Mouse (Mus musculus) left cerebral cortex, postnatal 36 days (tissue): ENCODE data around the gene Tmcc3. TPM values are rescaled to one million over a fixed set of nuclear protein-coding genes. Genes with fewer than 3 reads are reported as not detected.
A peak's percentile ranks its signal among the peaks of the same experiment; 100 is the strongest.

Experiments used
- DNase-seq, 2 experiments: peaks; one replicate each; pipeline ENCODE4 v3.0.0; 2021 to 2022; ENCODE audit warnings: low spot score in 2 of 2, mixed read lengths in 1 of 2
- intact Hi-C: fragments of 180-260 bp; cut with DNase I; formaldehyde crosslinking; loops from one replicate; pipeline ENCODE4 v1.15.1; 2025
- total RNA-seq, 2 experiments: library from RNA; stranded (reverse); gene quantifications; 2 replicates each; pipeline ENCODE4 v1.2.3; 2021

The Tmcc3 gene
- total RNA-seq, 2 experiments from 2014 or later, result 23.2 to 24.5 TPM

DNA sequence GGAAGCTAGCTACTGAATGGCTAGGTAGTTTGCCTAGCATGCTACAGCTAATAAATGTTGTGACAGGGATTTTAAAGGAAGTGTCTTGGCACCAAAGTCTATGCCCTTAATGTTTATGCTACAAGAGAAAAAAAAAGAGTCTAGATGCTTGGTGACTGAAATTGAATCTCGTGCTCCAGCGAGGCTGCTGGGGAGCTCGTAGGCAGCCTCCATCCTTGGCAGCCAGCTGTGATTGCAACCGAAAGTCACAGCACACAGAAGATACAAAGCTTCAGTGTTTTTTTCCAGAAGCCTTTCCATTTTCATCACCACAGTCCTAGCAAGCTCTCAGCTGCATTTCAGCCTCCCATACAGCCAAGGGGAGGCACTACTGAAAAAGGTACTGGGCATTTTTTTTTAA is 6.8 kb downstream of the Tmcc3 start:
- intact Hi-C loops, result no loop called here
- DNase-seq, result no peak

DNA sequence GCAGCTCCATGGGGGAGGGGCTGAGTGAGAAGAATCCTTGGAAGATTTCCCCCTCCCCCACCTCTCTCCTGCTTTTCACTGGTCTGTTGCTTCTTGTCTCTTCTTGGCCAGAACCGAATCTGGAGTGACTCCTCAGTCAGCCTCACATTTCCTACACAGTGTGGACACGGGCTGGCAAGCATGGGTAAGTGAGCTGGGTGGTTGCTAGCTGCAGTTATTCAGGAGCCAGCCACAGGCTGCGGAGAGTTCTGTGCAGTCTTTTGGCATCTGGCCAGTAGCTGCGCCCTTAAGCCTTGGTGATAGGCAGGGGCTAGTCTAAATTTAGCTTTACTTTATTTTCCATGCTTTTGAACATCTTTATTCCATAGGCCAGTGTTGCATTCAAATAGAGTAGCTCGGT is 18.2 kb downstream of the Tmcc3 start:
- intact Hi-C loops, result no loop called here
- no peak for DNase-seq

DNA sequence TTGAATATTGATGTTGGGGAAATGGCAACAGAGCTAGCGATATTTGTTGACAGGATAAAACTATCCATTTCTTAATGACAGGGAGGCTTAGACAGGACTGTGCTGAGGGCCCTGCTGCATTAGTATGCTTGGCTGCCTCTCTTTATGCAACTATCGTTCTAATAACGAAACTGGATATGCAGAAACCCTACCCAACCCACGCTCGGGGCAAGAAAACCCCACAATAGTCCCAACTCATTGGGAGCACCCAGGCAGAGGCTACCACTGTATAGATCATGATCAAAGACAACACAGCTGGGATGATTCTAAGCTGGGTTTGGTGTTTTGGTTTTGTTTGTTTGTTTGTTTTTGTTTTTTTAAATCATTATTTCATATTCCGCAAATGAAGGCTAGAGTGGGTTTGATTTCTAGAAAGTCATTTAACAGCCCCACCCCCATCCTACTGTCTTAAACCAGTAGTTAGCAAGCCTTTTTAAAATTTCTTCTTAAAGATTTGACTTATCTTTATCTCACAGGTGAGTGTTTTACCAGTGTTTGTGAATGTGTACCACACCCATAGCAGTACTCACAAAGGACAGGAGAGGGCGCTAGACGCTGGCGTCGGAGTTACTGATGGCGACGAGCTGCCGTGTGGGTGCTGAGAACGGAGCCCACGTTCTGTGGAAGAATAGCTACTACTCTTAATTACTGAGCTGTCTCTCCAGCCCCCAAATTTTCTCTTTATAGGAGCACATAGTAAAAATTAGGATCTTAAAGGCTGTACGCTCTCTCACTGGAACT is 20.8 kb downstream of the Tmcc3 start:
- DNase-seq, result no peak

DNA sequence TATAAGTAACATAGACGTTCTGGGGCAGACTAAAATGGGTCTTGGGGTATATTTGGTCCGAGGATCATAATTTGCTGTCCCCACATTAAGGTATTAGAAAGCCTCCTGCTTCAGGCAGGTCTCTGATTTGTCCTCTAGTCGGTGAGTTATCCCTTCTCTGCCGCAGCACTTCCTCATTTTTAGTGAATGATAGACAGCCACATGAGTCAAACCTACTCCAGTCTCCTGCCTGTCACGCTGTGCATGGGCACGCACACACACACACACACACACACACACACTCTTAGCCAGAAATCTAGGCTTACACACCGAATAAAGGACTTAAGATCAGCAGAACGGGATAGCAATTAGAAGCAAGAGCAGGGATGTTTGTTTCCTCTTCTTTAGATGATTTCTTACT is 21.6 kb downstream of the Tmcc3 start:
- intact Hi-C loops, result no loop called here

More for the DNA sequence above, 20.8 kb downstream of the Tmcc3 start:
- intact Hi-C loops, result no loop called here

DNA sequence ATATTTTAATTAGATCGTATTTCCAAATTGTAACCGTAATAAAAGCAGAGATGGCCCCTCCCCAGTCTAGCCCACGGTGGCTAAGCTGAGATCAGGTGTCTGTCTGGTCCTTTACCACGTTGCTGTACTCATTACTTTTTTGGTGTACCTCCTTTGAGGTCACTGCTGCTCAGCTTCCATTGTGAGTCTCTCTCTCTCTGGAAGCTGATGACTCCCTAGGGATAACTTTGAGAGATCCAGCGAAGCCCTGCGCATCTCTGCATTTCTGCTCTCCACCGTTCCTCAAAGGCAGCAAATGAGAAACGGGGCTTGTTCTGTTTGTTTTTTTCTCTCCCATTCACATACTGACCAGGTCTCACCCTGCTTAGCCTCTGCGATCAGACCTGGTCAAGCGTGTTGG is 23.3 kb downstream of the Tmcc3 start:
- intact Hi-C loops, result no loop called here
- DNase-seq, result no peak

More for the DNA sequence above, 21.6 kb downstream of the Tmcc3 start:
- DNase-seq, result no peak

DNA sequence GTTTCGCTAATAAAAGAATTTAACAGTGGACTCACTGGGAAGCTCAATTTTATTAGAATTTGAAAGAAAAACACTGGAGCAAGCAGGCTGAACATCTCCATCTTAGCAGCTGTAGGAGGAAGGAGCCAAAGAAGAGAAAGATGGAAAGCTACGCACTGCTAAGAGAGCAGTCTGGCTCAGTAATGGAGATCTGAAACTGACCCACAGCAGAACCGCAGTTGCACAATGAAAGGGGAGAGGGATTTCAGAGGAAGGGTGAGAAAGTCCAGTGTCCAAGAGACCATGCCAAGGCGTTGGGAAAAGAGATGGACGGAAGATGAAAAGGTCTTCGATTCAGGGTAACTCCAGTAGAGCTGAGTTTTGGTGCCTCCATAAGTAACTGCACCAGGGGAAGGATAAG is 24.3 kb downstream of the Tmcc3 start:
- intact Hi-C loops, result no loop called here
- no peak for DNase-seq

DNA sequence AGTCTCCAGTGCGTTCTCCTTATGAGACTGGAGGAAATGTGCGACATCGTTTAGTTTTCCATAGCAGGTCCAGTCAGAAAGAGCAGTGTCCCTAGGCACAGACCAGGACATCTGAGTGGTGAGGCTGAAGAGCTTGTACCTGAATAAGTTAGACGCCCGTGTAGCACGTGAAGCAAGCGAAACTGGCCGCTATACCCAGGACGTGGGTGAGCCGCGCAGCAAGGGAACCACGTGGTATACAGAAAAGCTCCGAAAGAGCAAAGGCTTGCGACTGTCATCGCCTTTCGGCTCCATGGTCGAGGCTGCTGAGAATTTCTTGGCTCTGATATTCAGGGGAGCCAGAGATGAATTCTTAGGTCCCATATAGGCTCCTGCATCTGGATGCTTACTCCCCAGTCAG is 29.8 kb downstream of the Tmcc3 start:
- no peak for DNase-seq
- intact Hi-C loops, result no loop called here

DNA sequence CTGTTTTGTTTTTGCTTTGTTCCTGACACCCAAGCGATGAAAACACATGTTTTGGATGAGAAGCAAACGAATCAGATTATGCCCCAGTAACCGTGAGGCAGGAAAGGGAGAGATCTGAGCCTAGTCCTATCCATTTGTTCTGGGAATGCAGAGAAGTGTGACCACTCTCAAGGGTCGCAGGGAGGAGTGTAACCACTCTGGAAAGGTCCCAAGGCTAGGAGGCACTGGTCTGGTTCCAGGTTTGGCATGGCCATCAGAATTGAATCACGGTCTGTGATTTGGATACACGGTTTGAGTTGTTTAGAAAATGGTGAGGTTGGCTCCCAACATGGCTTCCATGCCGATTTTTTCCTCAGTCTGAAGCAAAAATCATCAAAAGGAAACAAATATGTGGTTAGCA is 30.5 kb downstream of the Tmcc3 start:
- intact Hi-C loops, result no loop called here

DNA sequence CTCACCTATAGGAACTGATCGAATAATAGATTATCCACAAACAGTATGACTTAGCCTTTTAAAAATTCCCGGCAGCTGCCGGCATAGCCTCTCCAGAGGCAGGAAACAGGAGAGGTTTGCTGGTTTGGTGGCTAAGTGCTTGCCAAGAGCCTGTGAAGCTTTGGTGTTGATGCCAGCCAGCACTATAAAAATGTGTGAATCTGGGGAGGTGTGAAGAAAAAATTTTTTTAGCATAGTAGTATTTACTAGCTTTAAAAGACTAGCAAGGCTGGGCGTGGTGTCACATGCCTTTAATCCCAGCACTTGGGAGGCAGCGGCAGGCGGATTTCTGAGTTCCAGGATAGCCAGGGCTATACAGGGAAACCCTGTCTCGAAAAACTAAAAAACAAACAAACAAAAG is 31.8 kb downstream of the Tmcc3 start:
- DNase-seq, result peak; percentile 29 to 30
- intact Hi-C loops, result no loop called here

More for the DNA sequence above, 30.5 kb downstream of the Tmcc3 start:
- no peak for DNase-seq

DNA sequence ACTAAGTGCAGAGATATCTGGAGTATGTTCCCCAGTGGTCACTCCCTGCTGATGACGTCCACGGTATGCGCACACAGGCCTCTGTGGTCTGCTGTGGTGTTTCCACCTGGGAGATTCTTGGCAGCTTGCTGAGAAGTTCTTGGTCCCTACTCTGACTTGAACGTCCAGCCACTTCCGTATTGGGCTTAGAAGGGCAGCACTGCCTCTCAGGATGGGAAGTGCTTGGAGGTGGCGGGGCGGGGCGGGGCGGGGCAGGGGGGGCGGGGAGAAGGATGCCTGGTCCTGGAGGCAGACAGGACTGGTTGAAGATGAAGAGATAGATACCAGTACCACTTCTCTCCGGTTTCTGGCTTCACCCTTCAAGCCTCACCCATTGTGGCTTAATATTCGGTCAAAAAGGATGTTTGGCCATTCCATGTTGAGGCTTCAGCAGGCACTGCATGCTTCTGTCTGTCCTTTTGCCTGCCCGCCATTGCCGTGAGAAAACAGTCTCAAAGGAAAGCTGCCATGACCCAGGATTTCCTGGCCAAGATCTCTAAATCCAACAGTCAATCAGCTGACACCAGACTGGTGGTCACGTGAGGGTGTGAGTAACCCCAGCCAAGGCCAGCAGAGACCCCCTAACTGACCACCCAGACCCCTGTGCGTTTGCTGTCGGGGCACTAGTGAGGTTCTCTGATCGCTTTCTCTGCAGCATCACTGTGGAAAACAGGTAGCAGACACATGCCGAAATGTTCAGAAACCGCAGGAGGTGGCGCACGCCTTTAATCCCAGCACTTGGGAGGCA is 33.1 kb downstream of the Tmcc3 start:
- DNase-seq, result no peak
- intact Hi-C loops, result no loop called here

DNA sequence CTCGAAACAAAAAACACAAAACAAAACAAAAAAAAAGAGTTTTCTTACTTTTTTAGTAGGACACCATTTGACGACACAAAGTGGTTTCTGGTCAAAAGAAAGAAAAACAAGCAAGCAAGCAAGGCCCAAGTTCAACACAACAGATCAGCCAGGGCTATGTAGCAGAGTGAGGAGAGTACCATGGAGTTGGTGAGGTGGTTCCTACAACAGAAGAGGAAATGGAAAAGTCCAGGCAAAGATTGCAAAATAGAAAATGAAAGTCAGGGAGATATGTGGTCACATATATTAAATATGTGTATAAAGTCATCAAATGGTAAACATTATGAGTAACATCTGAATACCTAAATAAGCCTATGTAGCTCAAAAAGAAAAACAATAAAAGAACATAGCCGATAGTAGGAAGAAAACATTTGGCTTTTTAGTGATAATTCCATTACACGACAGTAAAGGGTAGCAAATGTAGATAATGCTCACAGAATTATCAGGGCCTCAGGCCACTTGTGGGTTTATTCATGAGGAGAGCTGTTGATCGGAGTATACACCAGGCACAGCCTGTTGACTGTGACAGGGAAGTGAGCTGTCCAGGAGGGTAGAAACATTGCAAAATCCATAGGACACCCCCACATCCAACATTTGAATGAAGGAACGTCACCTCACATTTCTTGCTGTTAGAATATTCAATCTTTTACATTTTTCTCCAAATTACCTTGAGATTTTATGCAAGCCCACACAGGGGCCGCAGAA is 33.9 kb downstream of the Tmcc3 start:
- no peak for DNase-seq
- intact Hi-C loops, result no loop called here

DNA sequence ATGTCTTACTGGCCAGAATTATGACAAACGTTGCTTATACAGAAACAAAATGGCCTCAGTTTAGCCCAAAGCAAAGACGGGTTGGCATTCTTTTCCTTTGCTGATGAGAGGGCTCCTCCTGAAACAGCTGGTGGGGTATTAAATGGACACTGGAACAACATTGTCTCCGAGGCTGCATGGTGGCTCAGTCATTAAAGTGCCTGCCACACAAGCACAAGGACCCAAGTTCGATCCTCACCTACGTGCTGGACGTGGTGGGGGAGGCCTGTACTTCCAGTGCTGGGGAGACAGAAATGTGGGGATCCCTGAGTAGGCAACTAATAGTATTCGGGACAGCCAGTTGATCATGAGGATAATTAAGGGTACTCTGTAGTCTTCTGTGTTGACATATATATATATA is 34.8 kb downstream of the Tmcc3 start:
- intact Hi-C loops, result no loop called here

DNA sequence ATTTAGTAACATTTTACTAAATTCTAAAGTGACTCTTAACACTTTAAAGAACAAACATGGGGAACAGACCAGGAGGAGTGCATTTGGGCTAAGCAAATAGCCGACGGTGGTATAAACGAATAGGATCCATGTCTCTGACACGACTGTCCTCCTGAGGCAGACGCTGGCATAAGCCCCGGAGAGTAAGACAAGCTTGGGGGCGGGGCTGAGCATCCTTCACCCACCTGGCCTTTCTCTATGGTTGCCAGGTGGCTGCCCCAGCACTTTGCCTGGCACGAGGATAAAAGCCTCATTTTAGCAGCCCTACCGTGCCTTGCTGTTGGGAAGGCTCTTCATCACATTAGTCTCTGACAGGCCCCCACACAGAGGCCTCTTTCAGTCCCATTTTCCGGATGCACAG is 35.5 kb downstream of the Tmcc3 start:
- no peak for DNase-seq
- intact Hi-C loops, result no loop called here

More for the DNA sequence above, 34.8 kb downstream of the Tmcc3 start:
- no peak for DNase-seq

DNA sequence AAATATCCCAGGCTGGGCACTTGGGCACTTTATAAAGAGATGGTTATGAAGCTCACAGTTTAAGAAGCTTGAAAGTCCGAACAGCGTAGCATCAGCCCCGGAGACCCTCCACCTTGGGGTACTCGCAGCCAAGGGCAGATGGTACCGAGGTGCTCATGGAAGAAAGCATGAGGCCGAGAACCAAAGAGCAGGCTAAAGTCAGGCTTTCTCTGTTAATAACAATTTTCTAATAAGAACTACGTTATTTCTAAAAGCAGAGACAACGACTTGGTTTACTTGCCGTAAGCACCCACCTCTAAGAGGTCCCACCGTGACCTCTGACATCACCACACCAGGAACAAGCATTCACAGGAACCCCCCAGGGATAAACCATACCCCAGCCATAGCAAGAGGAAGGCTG is 36.2 kb downstream of the Tmcc3 start:
- intact Hi-C loops, result no loop called here
- no peak for DNase-seq

DNA sequence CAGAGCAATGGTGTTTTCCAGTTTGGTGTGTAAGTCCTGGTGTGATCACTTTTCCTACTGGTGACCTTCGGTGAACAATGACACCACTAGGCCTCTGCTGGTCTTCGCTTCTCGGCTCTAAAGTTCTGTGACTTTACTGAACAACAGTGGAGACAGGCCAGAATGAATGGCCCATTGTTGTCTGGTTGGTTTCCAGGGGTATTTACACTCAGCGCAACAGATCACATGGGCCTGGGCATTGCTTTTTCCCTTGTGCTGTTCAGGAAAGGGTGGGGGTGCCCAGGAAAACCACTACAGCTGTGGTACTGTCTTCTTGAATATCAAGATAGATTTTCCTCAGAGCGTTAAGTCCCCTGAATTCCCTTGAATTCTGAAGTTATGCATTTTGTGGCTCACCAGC is 38.5 kb downstream of the Tmcc3 start:
- DNase-seq, result no peak

DNA sequence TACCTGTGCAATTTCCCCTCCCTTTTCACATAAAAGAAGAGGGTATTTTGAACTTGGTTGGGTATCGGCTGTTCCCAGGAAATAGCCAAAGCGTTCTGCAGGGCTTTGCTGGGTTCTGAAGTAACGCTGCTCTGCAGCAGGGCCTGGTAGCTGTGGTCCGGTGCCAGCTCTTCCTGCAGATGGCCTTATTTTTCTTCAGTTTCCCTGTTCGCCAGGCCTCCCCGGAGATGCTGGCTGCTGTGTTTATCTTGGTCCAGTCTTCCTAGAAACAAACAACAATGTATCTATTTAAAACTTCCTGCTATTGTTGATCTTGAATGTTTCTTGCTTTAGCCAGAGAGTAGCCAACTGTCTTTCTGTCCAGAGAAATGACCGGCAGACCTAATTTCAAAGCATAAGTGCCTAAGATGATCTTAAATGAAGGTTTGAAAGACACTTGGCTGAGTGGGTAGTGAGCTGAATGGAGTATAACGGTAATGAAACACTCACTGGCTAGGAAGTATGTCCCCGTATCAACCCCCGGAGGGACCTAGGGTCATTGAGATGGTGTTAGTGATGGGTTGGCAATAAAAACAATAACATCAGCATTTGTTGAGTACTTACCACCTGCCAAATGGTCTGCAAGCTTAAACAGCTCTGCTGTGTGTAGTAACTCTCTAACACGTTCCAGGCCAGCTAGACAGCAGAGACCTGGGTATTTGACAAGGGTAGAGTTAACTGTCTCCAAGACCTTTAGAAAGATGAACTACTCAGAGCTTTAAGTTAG is 39.3 kb downstream of the Tmcc3 start:
- intact Hi-C loops, result no loop called here
- no peak for DNase-seq

More for the DNA sequence above, 38.5 kb downstream of the Tmcc3 start:
- intact Hi-C loops, result no loop called here

DNA sequence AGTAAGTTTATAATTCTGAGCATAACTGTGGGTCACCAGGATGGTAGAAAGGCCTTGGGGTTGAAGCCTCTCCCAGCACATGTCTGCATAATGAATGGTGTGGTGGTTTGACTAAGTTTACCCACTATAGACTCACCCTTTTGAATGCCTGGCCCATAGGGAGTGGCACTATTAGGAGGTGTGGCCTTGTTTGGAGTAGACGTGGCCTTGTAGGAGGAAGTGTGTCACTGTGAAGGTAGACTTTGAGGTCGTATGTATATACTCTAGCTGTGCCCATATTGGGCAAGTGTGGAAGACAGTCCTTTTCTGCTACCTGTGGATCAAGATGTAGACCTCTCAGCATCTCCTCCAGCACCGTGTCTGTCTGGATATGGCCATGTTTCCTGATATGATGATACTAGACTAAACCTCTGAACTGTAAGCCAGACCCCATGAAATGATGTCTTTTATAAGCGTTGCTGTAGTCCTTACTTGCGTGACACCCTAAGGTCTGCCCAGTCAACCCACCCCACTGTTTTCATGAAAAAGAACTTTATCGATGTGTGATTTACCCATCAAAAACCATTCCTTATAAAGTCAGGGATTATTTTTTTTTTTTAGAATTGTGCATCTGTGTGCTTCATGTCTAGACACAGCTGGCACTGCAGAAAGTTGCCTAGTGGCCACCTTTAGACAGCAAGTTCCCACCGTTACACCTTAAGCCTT is 40.6 kb downstream of the Tmcc3 start:
- DNase-seq, result no peak
- intact Hi-C loops, result no loop called here

DNA sequence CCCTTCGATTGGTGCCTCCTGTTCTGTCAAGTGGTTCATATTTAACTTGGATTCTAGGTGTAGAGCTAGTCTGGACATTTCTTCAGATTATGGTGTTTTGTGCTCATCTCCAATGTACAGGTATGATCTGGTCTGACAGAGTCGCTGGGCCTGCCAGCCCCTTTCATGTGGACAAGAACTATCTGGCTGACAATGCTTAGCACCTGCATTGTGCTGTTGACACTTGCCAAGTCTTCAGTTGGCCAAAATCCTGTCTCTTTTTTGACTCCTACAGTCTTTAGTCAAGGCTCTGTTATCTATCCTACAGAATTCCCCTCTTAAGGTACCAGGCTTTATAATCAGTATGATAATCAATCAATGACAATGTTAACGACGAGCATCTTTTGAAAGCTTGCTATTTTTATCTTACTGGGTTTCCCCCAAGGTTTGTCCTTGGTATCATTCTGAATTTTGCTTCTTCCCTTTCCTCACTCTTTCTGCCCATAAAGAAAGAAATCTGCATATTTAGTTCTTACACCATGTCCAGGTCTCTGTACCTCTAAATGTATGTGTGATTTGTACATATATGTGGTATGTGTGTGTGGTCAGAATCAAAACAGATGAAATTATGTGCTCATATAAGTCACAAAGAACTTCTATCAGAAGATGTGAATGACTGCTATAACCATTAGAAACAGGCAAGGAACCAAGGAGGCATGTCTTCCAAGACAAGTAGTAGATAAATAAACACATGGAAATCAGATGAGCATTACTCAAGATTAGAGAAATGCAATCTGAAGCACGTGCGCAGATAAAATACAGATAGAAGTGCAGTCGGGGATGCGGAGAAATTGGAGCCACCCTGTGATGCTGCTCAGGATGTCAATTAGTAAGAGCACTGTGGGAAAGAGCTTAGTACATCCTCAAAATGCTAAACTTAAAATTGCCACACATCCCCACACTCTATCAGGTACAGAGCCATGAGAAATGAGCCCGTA is 41.4 kb downstream of the Tmcc3 start:
- DNase-seq, result no peak
- intact Hi-C loops, result no loop called here
